Mouse (Mus musculus) lung, postnatal 0 days (tissue): ENCODE measurements at regions not wholly inside any gene's neighbourhood (a gene's known extent, or its start where the extent isn't known, plus 50 kb on each side); places are given as distances from the start of the nearest gene placed in this dataset.

Experiments used
- CTCF ChIP-seq: IDR thresholded peaks from 2 replicates; pipeline ENCODE4 v1.5.1; 2016; ENCODE audit warnings: antibody characterized with exemption, mild to moderate bottlenecking
- EP300 ChIP-seq: IDR thresholded peaks from 2 replicates; pipeline ENCODE4 v1.6.1; 2016; ENCODE audit warnings: antibody characterized with exemption, mild to moderate bottlenecking, control low read depth

DNA sequence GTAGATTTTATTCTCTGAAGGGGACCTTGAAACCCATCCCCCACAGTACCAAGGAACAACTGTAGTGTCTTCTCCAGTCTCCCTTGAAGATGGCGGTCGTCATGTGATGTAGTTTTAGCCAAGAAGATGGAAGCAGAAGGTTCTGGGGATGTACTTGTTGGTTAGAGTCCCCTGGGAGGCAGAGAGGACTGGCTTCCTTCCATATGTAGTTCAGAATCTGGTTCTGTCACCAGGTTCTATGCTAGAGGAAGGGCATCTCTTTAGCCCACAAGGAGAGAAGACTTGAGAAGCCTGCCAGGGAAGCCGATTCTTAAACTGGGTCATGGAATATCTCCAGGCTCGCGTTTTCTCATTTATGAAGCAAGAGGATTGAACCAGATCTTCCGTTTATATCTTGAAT, 58.7 kb upstream of the Cry1 start:
- TF ChIP-seq CTCF (no peak), EP300 (no peak)
